Mouse (Mus musculus) stomach, embryonic 15.5 days (tissue): Measurements from ENCODE around the gene Ccl3. TPM values are rescaled to one million over a fixed set of nuclear protein-coding genes. Genes with fewer than 3 reads are reported as not detected.

Experiments used
- ATAC-seq: fragments of 200-750 bp; cut with Nextera tagmentation; 2 replicates; pipeline ENCODE4 v1.8.0; 2017; ENCODE audit warnings: low read depth, moderate number of reproducible peaks, moderate TSS enrichment; ENCODE audit not compliant: insufficient read depth, low FRiP score
- H3K27ac ChIP-seq: fragments of 300-500 bp; sonication (generic); 2 replicates; pipeline ENCODE4 v1.5.1; 2015; ENCODE audit warnings: mild to moderate bottlenecking, inconsistent platforms
- H3K27me3 ChIP-seq: fragments of 300-500 bp; sonication (generic); replicated peaks from 2 replicates; pipeline ENCODE4 v1.6.1; 2015; ENCODE audit warnings: inconsistent platforms
- H3K36me3 ChIP-seq: fragments of 300-500 bp; sonication (generic); 2 replicates; pipeline ENCODE4 v1.6.1; 2015; ENCODE audit warnings: inconsistent platforms
- H3K4me1 ChIP-seq: fragments of 300-500 bp; sonication (generic); 2 replicates; pipeline ENCODE4 v1.6.1; 2015; ENCODE audit warnings: inconsistent platforms
- H3K4me2 ChIP-seq: fragments of 300-500 bp; sonication (generic); 2 replicates; pipeline ENCODE4 v1.6.1; 2015; ENCODE audit warnings: mild to moderate bottlenecking, inconsistent platforms
- H3K4me3 ChIP-seq: fragments of 300-500 bp; sonication (generic); replicated peaks from 2 replicates; pipeline ENCODE4 v1.5.1; 2015; ENCODE audit warnings: inconsistent platforms
- H3K9ac ChIP-seq: fragments of 300-500 bp; sonication (generic); 2 replicates; pipeline ENCODE4 v1.6.1; 2015; ENCODE audit warnings: inconsistent platforms
- H3K9me3 ChIP-seq: fragments of 300-500 bp; sonication (generic); 2 replicates; pipeline ENCODE4 v1.6.1; 2016; ENCODE audit warnings: inconsistent platforms
- WGBS: fragments of 180-500 bp; shearing (Covaris S2); methylation state at CpG from one replicate; pipeline ENCODE4 v1.1.7; 2015; 5-methylcytosine and 5-hydroxymethylcytosine counted together
- polyA plus RNA-seq: library from polyadenylated mRNA; unstranded; fragments of >200 nt; fragmentation: Nextera tagmentation; extraction: Ambion mirVana; gene quantifications from 2 replicates; pipeline ENCODE4 v1.2.1, GENCODE M21; 2015

Gene Ccl3
- polyA plus RNA-seq, 1 experiment from 2014 or later: 1.0 TPM

- no peaks in the 10 kb centered on the region for H3K36me3 ChIP-seq
- no peak for ATAC-seq
- no peaks in the 10 kb centered on the region for H3K4me1 ChIP-seq
- 83% methylated on average over 5 of the region's 5 CpGs for WGBS
- H3K4me3 ChIP-seq: no peak overlapping the region
- no peak overlapping the region for H3K4me2 ChIP-seq
- no peaks in the 10 kb centered on the region for H3K27me3 ChIP-seq
- H3K9me3 ChIP-seq: no peaks in the 10 kb centered on the region
- H3K27ac ChIP-seq: no peak overlapping the region
- H3K9ac ChIP-seq: no peak overlapping the region
Observed at GRCm38 (mm10) chr11:83618238-83618637, 30.9 kb downstream of the Ccl3 start.

- ATAC-seq: no peak
- H3K9ac ChIP-seq: no peak overlapping the region
- no peak overlapping the region for H3K27ac ChIP-seq
- H3K36me3 ChIP-seq: no peaks in the 10 kb centered on the region
- H3K27me3 ChIP-seq: no peaks in the 10 kb centered on the region
- WGBS: 80% methylated on average over 1 of the region's 1 CpGs
- H3K4me3 ChIP-seq: no peak overlapping the region
- H3K4me1 ChIP-seq: no peaks in the 10 kb centered on the region
- H3K4me2 ChIP-seq: no peak overlapping the region
- no peaks in the 10 kb centered on the region for H3K9me3 ChIP-seq
Observed at GRCm38 (mm10) chr11:83616586-83616985, 32.6 kb downstream of the Ccl3 start.

DNA sequence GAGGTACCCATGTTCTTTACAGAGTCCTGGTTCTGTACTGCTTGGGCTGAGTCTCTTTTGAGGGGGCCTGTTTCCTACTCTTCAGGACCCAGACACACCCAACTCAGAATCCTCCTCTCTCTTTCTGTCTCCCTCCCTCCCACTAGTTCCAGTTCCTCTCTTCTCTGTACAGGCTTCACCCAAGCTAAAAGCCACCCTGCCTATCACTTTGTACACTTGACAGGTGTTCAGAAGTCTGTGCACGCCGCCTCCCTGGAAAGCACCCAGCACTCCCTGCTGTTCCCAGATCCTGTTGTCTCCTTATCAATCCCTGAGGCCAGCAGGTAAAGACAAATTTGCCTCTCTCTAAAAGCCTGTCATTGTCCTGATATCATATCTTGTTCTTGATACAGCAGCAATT lies 38.3 kb downstream of the Ccl3 start:
- no peak overlapping the region for H3K9ac ChIP-seq
- no peaks in the 10 kb centered on the region for H3K36me3 ChIP-seq
- 52% methylated on average over 2 of the region's 2 CpGs for WGBS
- H3K4me1 ChIP-seq: no peaks in the 10 kb centered on the region
- no peak overlapping the region for H3K4me2 ChIP-seq
- no peaks in the 10 kb centered on the region for H3K9me3 ChIP-seq
- H3K4me3 ChIP-seq: no peak overlapping the region
- no peaks in the 10 kb centered on the region for H3K27me3 ChIP-seq
- H3K27ac ChIP-seq: no peak overlapping the region
- ATAC-seq: no peak

DNA sequence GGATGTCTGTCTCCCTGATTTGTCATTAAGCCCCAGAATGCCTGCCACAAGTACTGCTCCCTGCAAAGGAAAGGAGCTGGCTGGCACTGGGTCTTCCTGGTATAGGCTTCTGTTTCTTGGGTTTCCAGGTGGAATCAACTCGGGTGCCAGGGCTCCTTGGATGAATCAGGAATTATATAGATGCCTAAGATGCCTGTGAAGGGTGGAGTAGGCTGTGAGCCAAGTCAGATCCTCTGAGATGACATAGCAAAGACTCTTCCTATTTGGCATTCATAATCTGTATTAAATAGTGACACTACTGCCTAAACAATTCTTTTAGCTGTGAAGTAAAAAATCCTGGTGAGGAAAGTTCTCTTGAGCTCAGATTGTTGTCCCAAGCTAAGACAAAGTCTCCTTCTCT lies 42.8 kb downstream of the Ccl3 start:
- H3K4me1 ChIP-seq: no peaks in the 10 kb centered on the region
- H3K4me3 ChIP-seq: no peak overlapping the region
- no peaks in the 10 kb centered on the region for H3K36me3 ChIP-seq
- no peak for ATAC-seq
- H3K9ac ChIP-seq: no peak overlapping the region
- H3K27ac ChIP-seq: no peak overlapping the region
- 49% methylated on average over 1 of the region's 1 CpGs for WGBS
- no peak overlapping the region for H3K4me2 ChIP-seq
- H3K9me3 ChIP-seq: no peaks in the 10 kb centered on the region
- H3K27me3 ChIP-seq: no peaks in the 10 kb centered on the region

DNA sequence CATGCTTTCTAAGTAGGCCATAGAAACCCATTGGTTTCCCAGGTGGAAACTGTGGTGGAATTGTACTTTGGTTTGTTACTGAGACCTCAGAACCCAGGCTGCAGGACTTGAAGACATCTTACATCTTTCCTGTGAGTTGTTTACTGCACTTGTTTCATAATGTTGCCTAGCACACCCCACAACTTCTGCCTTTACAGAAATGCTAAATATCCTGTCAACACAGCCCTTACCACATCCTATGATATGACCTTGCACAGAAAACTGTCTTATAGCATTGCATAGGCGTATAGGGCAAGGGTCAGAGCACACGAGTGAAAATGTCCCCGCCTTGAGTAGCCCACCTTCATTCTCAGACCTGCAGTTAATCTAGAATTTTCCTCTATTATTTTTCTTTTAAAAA lies 43.6 kb downstream of the Ccl3 start:
- H3K36me3 ChIP-seq: no peaks in the 10 kb centered on the region
- 85% methylated on average over 3 of the region's 3 CpGs for WGBS
- no peaks in the 10 kb centered on the region for H3K4me1 ChIP-seq
- no peaks in the 10 kb centered on the region for H3K9me3 ChIP-seq
- no peak for ATAC-seq
- H3K4me2 ChIP-seq: no peak overlapping the region
- H3K27me3 ChIP-seq: no peaks in the 10 kb centered on the region
- no peak overlapping the region for H3K4me3 ChIP-seq
- H3K27ac ChIP-seq: no peak overlapping the region
- no peak overlapping the region for H3K9ac ChIP-seq

DNA sequence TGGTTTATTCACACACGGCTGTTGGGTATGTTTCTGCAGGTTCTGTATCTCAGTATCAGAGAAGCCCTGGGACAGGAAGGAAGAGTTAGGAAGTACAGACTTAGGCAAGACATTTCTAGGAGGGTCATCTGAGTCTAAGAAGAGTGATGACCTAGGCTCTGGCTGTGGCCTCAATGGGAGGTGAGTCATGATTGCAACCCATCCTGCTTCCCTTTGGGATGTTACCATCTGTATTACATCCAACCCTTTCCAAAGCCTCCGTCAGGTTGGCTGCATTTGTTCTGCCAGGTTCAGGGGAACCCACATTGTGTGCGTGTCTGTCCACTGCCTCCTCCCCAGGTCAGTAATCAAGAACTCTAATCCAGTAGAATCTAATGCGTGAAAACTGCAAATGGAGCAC lies 44.5 kb downstream of the Ccl3 start:
- no peak overlapping the region for H3K27ac ChIP-seq
- no peaks in the 10 kb centered on the region for H3K4me1 ChIP-seq
- no peak for ATAC-seq
- H3K4me2 ChIP-seq: no peak overlapping the region
- WGBS: 86% methylated on average over 4 of the region's 4 CpGs
- no peak overlapping the region for H3K4me3 ChIP-seq
- no peak overlapping the region for H3K9ac ChIP-seq
- no peaks in the 10 kb centered on the region for H3K36me3 ChIP-seq
- H3K9me3 ChIP-seq: no peaks in the 10 kb centered on the region
- H3K27me3 ChIP-seq: no peaks in the 10 kb centered on the region

GRCm38 (mm10) chr11:83603399-83603798 lies 45.8 kb downstream of the Ccl3 start:
- Histone ChIP-seq H3K36me3 (no peaks in the 10 kb centered on the region), H3K27me3 (no peaks in the 10 kb centered on the region), H3K9me3 (no peaks in the 10 kb centered on the region), H3K27ac (no peak overlapping the region), H3K4me1 (no peaks in the 10 kb centered on the region), H3K4me2 (no peak overlapping the region), H3K9ac (no peak overlapping the region), H3K4me3 (no peak overlapping the region)
- 88% methylated on average over 3 of the region's 3 CpGs for WGBS
- no peak for ATAC-seq

DNA sequence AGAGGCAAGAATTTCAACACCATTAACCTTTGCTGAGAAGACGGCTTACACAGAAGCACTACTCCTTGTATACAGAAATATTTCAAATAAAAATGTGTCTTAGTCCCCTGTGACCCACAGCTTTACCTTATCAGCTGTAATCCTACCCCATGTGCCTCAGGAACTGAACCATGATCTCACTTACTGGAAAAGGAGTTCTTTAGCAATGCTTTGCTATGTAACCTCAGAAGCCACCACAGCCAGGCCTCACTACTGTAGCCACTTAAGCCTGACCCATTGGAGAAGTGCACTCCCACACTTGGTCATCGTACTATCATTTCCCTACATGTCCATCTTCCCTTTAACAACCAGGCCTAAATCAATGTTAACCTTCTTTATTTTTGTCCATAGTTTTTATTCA lies 48.6 kb downstream of the Ccl3 start:
- no peak overlapping the region for H3K9ac ChIP-seq
- H3K4me3 ChIP-seq: no peak overlapping the region
- no peaks in the 10 kb centered on the region for H3K9me3 ChIP-seq
- no peak overlapping the region for H3K4me2 ChIP-seq
- H3K27me3 ChIP-seq: no peaks in the 10 kb centered on the region
- 69% methylated on average over 2 of the region's 2 CpGs for WGBS
- H3K27ac ChIP-seq: no peak overlapping the region
- no peaks in the 10 kb centered on the region for H3K36me3 ChIP-seq
- H3K4me1 ChIP-seq: no peaks in the 10 kb centered on the region
- ATAC-seq: no peak

GRCm38 (mm10) chr11:83598991-83599390 lies 50.2 kb downstream of the Ccl3 start:
- Histone ChIP-seq H3K36me3 (no peaks in the 10 kb centered on the region), H3K27me3 (no peaks in the 10 kb centered on the region), H3K9ac (no peak overlapping the region), H3K4me1 (no peaks in the 10 kb centered on the region), H3K4me3 (no peak overlapping the region), H3K4me2 (no peak overlapping the region), H3K27ac (no peak overlapping the region), H3K9me3 (no peaks in the 10 kb centered on the region)
- WGBS: 73% methylated on average over 3 of the region's 3 CpGs
- ATAC-seq: no peak

GRCm38 (mm10) chr11:83598207-83598837 lies 50.8 kb downstream of the Ccl3 start:
- H3K9ac ChIP-seq: no peak overlapping the region
- no peaks in the 10 kb centered on the region for H3K27me3 ChIP-seq
- no peak overlapping the region for H3K4me2 ChIP-seq
- WGBS: 63% methylated on average over 3 of the region's 3 CpGs
- H3K27ac ChIP-seq: no peak overlapping the region
- H3K4me1 ChIP-seq: no peaks in the 10 kb centered on the region
- H3K36me3 ChIP-seq: no peaks in the 10 kb centered on the region
- no peak overlapping the region for H3K4me3 ChIP-seq
- ATAC-seq: 0 out of 2 replicates have a peak, but pooled peaks have one; percentile 50
- H3K9me3 ChIP-seq: no peaks in the 10 kb centered on the region

Other genes starting within 250 kb of the Ccl3 start
- gene Rasl10b, start 240.2 kb downstream of the Ccl3 start, polyA plus RNA-seq: 2.4 and 2.7 TPM in 2 replicates
- 0.08 TPM in 1 of 2 replicates, not detected in the other for gene Gas2l2, start 219.9 kb downstream of the Ccl3 start, polyA plus RNA-seq
- gene 1700020L24Rik, start 211.7 kb downstream of the Ccl3 start, polyA plus RNA-seq: 0.72 and 1.1 TPM in 2 replicates
- 2.4 and 3.1 TPM in 2 replicates for gene Mmp28, start 186.3 kb downstream of the Ccl3 start, polyA plus RNA-seq
- gene Taf15, start 176.3 kb downstream of the Ccl3 start, polyA plus RNA-seq: 13.4 and 14.9 TPM in 2 replicates
- not detected in 2 replicates for gene Heatr9, start 127.2 kb downstream of the Ccl3 start, polyA plus RNA-seq
- gene Ccl5, start 118.8 kb downstream of the Ccl3 start, polyA plus RNA-seq: 1.6 and 1.7 TPM in 2 replicates
- gene Ccl9, start 70.7 kb downstream of the Ccl3 start, polyA plus RNA-seq: 12.9 and 14.2 TPM in 2 replicates
- gene Ccl6, start 56.3 kb downstream of the Ccl3 start, polyA plus RNA-seq: 12.5 and 16.1 TPM in 2 replicates
- gene Rpl9-ps1, start 3.7 kb downstream of the Ccl3 start, polyA plus RNA-seq: not detected in 2 replicates
- 0.21 and 0.71 TPM in 2 replicates for gene Ccl4, start 13.2 kb upstream of the Ccl3 start, polyA plus RNA-seq
- gene Wfdc17, start 54.6 kb upstream of the Ccl3 start, polyA plus RNA-seq: 4.7 and 6.0 TPM in 2 replicates
- 0.57 and 0.66 TPM in 2 replicates for gene Wfdc18, start 59.7 kb upstream of the Ccl3 start, polyA plus RNA-seq
- 8.1 and 9.1 TPM in 2 replicates for gene Wfdc21, start 97.6 kb upstream of the Ccl3 start, polyA plus RNA-seq
- gene Heatr6, start 104.3 kb upstream of the Ccl3 start, polyA plus RNA-seq: 21.1 TPM in 2 replicates
- gene Hnf1b, start 200.7 kb upstream of the Ccl3 start, polyA plus RNA-seq: 6.0 and 8.0 TPM in 2 replicates